Mouse (Mus musculus): ENCODE measurements around the gene Wbp2. TPM values are rescaled to one million over a fixed set of nuclear protein-coding genes. Genes with fewer than 3 reads are reported as not detected.

Wbp2 gene
- 257 and 267 TPM in 2 replicates for polyA plus RNA-seq (2012; rRNA removed)

- peaks cover 9% of the 10 kb centered on the region for H3K4me1 ChIP-seq (ENCODE audit: control insufficient read depth, insufficient read depth, low read length)
- TF ChIP-seq POLR2A (IDR thresholded peaks at IDR 0.05; ENCODE audit: borderline replicate concordance, extremely low read depth, low read depth, low read length) (peak; percentile 96), CTCF (IDR thresholded peaks at IDR 0.05; ENCODE audit: insufficient read depth, low read length) (no peak)
- DNase-seq = peak; percentile 96
- peak within 1 kb of the TSS; percentile 90 for H3K4me3 ChIP-seq (replicated peaks; ENCODE audit: extremely low read depth, low read depth, low read length)
- 3% methylated on average over 41 of the region's 43 CpGs for WGBS
Observed at GRCm38 (mm10) chr11:116086258-116087193, at the start of gene Wbp2. TSS of gene Wbp2 (minus strand) at chr11:116086995.

- Histone ChIP-seq H3K4me3 (replicated peaks; ENCODE audit: extremely low read depth, low read depth, low read length) (no peak overlapping the region), H3K4me1 (ENCODE audit: control insufficient read depth, insufficient read depth, low read length) (peaks cover 15% of the 10 kb centered on the region)
- DNase-seq = no peak
- TF ChIP-seq CTCF (IDR thresholded peaks at IDR 0.05; ENCODE audit: insufficient read depth, low read length) (no peak), POLR2A (IDR thresholded peaks at IDR 0.05; ENCODE audit: borderline replicate concordance, extremely low read depth, low read depth, low read length) (no peak)
- 88% methylated on average over 10 of the region's 10 CpGs for WGBS
Observed at GRCm38 (mm10) chr11:116134171-116134570, 47.4 kb upstream of the Wbp2 start.

DNA sequence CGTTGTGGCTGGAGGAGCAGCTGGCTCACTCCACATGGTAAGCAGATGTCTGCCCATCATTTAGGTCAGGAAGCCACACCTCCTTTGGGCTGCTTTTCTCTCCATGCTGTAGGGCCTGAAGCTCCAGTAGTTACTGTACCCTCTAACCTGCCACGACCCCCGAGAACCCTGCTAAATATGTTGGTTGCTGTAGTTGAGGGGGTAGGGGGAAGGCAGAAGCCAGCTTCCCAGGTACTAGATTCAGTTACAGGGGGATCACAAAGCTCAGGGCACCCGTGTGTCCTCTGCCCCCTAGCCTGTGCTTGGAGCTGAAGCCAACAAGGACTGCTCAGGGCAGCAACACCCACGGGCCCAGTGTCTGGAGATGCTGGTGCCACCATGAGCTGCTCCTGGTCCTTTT is 46.7 kb upstream of the Wbp2 start:
- TF ChIP-seq CTCF (IDR thresholded peaks at IDR 0.05; ENCODE audit: insufficient read depth, low read length) = no peak
- TF ChIP-seq POLR2A (IDR thresholded peaks at IDR 0.05; ENCODE audit: borderline replicate concordance, extremely low read depth, low read depth, low read length) = no peak
- H3K4me1 ChIP-seq (ENCODE audit: control insufficient read depth, insufficient read depth, low read length) = peaks cover 15% of the 10 kb centered on the region
- 65% methylated on average over 5 of the region's 5 CpGs for WGBS
- no peak overlapping the region for H3K4me3 ChIP-seq (replicated peaks; ENCODE audit: extremely low read depth, low read depth, low read length)
- DNase-seq = no peak

DNA sequence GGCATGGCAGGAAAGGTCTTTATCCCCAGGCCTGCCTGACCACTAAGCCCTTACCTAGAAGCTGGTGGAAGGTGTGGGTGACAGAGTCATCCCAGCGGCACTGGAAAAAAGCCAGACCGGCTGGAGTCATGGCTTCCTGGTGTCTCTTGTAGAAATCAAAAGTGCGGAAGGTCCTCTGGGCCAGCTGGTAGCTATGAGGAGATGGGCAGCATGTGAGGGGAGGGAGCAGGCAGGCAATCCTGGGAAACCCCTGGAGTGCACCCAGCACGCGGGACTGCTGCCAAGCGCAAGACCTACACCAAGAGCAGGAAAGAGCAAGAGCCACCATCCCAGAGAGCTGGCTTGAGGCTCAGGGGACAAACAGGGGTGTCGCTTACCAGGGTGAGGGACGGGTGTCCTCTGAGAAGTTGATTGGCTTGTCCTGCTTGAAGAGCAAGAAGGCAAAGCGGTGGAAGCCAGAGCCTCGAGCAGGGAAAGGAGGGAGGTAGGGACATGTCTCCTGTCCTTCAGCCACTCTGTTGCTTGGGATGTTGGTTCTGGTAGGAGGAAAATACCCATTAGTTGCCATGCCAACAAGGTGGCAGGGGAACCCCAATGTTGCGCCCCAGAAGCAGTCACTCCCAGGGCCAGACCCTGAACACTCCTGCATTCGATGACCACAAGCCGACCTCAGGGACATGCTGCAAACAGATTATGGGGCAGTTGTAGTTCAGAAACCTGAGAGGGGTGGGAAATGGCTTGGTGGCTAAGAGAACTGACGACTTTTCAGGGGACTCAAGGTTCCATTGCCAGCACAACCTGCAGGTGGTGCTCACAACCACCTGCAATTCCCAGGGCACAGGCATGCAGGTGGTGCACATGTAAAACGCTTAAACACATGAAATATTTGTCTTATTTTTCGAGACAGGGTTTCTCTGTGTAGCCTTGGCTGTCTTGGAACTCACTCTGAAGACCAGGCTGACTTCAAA is 45.9 kb upstream of the Wbp2 start:
- TF ChIP-seq POLR2A (IDR thresholded peaks at IDR 0.05; ENCODE audit: borderline replicate concordance, extremely low read depth, low read depth, low read length) = no peak
- peak; percentile 30; the same call in 1 of the 2 replicates for TF ChIP-seq CTCF (IDR thresholded peaks at IDR 0.05; ENCODE audit: insufficient read depth, low read length)
- peak; percentile 20 for DNase-seq
- 67% methylated on average over 16 of the region's 16 CpGs for WGBS
- H3K4me3 ChIP-seq (replicated peaks; ENCODE audit: extremely low read depth, low read depth, low read length) = no peak overlapping the region
- peaks cover 18% of the 10 kb centered on the region for H3K4me1 ChIP-seq (ENCODE audit: control insufficient read depth, insufficient read depth, low read length)

DNA sequence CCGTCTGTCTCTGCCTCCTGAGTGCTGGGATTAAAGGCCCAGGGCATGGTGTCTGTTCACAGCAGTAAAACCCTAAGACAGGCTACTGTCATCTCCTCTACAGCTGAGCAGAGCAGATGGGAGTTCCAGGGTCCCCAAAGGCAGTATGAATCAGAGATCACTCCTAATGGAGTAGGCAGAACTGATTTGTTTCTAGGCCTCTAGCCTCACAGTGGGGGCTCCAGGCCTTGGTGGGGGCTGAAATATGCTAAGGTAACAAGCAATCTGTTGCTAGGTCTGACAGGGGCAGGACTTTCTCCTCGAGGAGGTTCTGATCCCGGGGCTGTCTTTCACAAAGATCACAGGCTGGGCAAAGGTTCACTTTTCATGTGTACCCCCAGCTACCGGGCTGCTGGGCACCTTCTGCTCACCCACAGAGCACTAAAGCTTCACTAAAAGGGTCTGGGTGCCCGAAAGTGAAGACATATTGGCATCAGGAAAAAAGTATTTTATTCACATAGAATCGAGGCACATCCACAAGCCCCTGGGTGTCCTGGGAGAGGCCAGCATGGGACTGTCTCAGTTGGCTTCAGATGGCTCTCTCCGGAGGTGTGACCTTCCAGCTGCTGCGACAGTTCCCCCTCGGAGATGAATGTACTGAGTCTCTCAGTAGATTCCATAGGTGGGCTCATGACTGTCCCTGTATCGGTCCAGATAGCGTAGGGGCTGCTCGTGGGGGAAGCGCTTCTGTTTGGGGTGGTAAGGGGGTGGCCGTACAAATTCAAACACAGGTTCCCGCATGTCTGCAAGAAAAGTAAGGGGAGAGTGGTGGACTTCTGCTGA is 44.8 kb upstream of the Wbp2 start:
- 79% methylated on average over 15 of the region's 15 CpGs for WGBS
- TF ChIP-seq POLR2A (IDR thresholded peaks at IDR 0.05; ENCODE audit: borderline replicate concordance, extremely low read depth, low read depth, low read length) (no peak), CTCF (IDR thresholded peaks at IDR 0.05; ENCODE audit: insufficient read depth, low read length) (no peak)
- DNase-seq = peak; percentile 20
- peak overlapping the region; percentile 94 for H3K4me3 ChIP-seq (replicated peaks; ENCODE audit: extremely low read depth, low read depth, low read length)
- peaks cover 23% of the 10 kb centered on the region for H3K4me1 ChIP-seq (ENCODE audit: control insufficient read depth, insufficient read depth, low read length)

DNA sequence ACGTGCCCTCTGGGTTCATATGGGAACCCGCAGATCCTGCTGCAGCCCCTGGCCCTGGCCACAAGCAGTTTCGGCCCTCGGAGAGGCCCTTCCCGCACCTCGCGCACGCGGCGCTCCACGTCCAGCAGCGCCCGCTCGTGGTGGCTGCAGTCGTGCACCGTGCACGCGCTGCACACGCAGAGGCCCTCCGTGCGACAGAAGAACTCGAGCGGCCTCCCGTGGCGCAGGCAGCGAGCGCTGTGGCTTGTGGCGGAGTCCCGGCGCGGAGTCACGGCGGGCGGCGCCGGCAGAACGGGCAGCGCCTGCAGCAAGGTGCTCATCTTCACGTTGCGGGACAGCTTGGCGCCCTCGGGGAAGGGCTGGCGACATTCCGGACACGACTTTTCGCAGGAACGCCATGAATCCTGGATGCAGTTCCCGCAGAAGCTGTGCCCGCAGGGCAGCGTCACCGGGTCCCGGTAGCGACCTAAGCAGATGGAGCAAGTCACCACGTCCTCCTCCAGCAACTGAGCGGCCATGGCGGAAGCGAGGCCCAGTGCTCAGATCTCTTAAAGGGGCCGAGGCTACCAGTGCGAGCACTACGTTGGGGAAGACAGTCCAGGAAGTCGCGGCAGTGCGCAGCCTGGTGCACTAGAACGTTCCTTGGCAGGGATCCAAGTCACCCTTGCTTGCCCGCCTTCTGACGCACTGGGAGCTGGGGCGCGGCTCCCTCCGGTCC is 43.9 kb upstream of the Wbp2 start, which contains the start of gene Trim65:
Gene Trim65 (minus strand): TSS at position 641 of the 718 bp plus-strand sequence.
- WGBS = under 1% methylated on average over 69 of the region's 69 CpGs
- peak; percentile 82 for DNase-seq
- peak; percentile 89 for TF ChIP-seq POLR2A (IDR thresholded peaks at IDR 0.05; ENCODE audit: borderline replicate concordance, extremely low read depth, low read depth, low read length)
- peak; percentile 62 for TF ChIP-seq CTCF (IDR thresholded peaks at IDR 0.05; ENCODE audit: insufficient read depth, low read length)

DNA sequence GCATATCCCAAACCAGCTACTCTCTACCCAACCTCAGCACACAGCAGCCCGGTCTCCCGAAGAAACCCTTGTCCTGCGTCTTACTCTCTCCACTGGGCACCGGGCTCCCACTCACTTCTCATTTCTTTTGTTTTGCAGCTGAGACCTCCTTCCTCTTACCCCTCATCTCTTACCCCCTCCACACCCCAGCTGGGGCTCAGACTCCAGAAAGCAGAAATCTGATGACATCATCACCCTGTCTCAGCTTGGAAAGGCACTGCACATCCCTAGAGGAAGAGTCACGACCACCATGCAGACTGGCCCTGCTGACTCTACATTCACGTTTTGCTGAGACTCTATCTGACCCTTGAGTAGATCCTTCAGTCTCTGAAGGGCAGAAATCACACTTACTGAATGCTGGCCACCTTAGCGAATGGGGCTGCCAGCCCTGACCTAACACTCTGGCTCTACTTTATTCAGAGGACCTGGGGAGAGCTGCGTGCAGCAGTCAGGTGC is 43.2 kb upstream of the Wbp2 start:
- DNase-seq = no peak
- no peak for TF ChIP-seq POLR2A (IDR thresholded peaks at IDR 0.05; ENCODE audit: borderline replicate concordance, extremely low read depth, low read depth, low read length)
- TF ChIP-seq CTCF (IDR thresholded peaks at IDR 0.05; ENCODE audit: insufficient read depth, low read length) = no peak
- Histone ChIP-seq H3K4me1 (ENCODE audit: control insufficient read depth, insufficient read depth, low read length) (peaks cover 23% of the 10 kb centered on the region), H3K4me3 (replicated peaks; ENCODE audit: extremely low read depth, low read depth, low read length) (peak overlapping the region; percentile 94)
- WGBS = 27% methylated on average over 8 of the region's 8 CpGs

More for the DNA sequence above, 43.9 kb upstream of the Wbp2 start, which contains the start of gene Trim65:
- H3K4me1 ChIP-seq (ENCODE audit: control insufficient read depth, insufficient read depth, low read length) = peaks cover 23% of the 10 kb centered on the region
- peak within 1 kb of the TSS; percentile 94 for H3K4me3 ChIP-seq (replicated peaks; ENCODE audit: extremely low read depth, low read depth, low read length)
